In the genomic region with DNA sequence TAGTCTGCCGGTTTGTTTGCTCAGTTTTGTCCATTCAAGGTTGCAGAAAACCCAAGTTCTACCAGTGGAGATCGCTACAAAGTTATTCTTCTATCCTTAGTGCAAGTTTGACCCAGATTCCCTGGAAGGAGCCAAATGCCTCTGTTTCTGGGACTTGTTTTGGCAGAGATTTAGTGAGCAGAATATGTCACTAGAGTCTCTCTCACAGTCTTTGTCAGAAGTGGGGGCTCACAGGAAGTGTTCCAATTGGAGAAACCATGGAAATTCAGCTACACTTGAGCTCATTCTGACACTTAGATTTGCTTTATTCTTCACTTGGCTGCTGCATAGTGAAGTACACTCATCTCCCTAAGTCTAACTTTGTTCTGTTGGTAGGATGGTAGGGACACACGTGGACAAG, we compare ENCODE assay signal across 20 mouse cellular contexts.
"Had no signal": no experiment of that assay in that cellular context is flagged by ENCODE, and none has a peak within 500 bp of the region (broad histone marks: within the 10 kb centered on the region; RNA-seq: fewer than 3 reads in every experiment).

No protein-coding gene starts in this region.

- H3K9me3 ChIP-seq: limb, embryonic 15.5 days; liver, embryonic 12.5 days; liver, embryonic 15.5 days; lung, embryonic 15.5 days; midbrain, embryonic 13.5 days had no signal

- H3K4me3 ChIP-seq: limb, embryonic 15.5 days; liver, embryonic 12.5 days; liver, embryonic 15.5 days; lung, embryonic 15.5 days; midbrain, embryonic 13.5 days had no signal

- H3K27ac ChIP-seq: limb, embryonic 15.5 days; liver, embryonic 12.5 days; liver, embryonic 15.5 days; lung, embryonic 15.5 days; macrophage; midbrain, embryonic 13.5 days; stomach, postnatal 0 days had no signal

- DNase-seq: kidney, adult 18-20 months; kidney, adult 9 months; kidney, postnatal 14 days; kidney, postnatal 4 days; lung, adult 18-20 months; lung, postnatal 14 days; right cerebral cortex, adult 18-20 months; right cerebral cortex, postnatal 14 days; right cerebral cortex, postnatal 4 days; thymus, adult 2 months; thymus, postnatal 14 days; thymus, postnatal 4 days had no signal

- H3K36me3 ChIP-seq: limb, embryonic 15.5 days; lung, embryonic 15.5 days; midbrain, embryonic 13.5 days had no signal

- ATAC-seq: liver, embryonic 12.5 days; midbrain, embryonic 13.5 days; midbrain, embryonic 16.5 days had no signal

- H3K27me3 ChIP-seq: limb, embryonic 15.5 days; liver, embryonic 12.5 days; liver, embryonic 15.5 days; lung, embryonic 15.5 days; midbrain, embryonic 13.5 days had no signal

- H3K4me1 ChIP-seq: midbrain, embryonic 13.5 days had no signal
